Mouse (Mus musculus): ENCODE measurements around the gene Chd5. TPM values are rescaled to one million over a fixed set of nuclear protein-coding genes. Genes with fewer than 3 reads are reported as not detected.

Chd5 gene
- total RNA-seq (2014; fragmentation: Nextera tagmentation) (0.10 TPM in 1 of 2 replicates, not detected in the other), total RNA-seq (2017) (0.04 TPM in 1 of 2 replicates, not detected in the other)

GRCm38 (mm10) chr4:152338419-152339292 lies at the start of gene Chd5:
Chd5 (plus strand) TSS chr4:152338651.
- no peak for ATAC-seq (replicated peaks; ENCODE audit: low FRiP score, low TSS enrichment, poor library complexity, severe bottlenecking)

DNA sequence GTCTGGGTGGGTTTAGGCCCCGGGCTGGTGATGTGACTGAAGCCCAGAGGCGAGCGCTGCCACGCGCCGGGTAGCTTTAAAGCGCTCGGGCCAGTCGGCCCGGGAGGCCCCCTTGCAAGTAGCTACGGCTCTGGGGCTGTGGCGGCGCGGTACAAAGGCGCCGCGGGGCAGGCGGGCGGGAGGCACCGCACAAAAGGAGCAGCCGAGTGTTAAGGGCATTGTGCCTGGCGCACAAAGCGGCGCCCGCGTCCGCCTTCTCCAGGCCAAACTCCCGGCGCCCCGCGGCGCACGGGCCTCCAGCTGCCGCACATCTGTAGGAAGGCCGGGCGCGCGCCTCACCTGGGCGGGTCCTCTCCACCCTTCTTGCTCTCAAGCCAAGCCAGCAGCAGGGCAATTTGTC lies 48.1 kb upstream of the Chd5 start:
- no peak for ATAC-seq (replicated peaks; ENCODE audit: low FRiP score, low TSS enrichment, poor library complexity, severe bottlenecking)

DNA sequence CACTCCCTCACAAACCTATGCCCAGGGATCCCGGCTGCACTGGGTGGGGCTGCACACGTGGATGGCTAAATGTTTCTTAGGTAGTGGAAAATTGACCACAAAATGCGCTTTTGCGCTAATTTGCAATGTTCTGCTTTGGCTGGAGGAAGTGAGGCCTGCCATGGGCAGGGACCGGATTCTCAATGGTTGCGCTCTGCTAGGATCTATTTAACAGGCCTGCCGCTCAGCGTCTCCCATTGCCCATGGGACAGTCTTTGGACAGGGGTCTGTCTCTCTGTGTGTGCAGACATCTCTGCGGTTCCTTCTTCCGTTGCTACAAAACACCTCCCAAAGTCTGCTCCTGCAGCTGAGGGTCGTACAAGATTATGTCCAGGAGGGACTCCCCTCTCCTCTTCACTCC lies 47.5 kb upstream of the Chd5 start:
- ATAC-seq (replicated peaks; ENCODE audit: low FRiP score, low TSS enrichment, poor library complexity, severe bottlenecking) = no peak

- ATAC-seq (replicated peaks; ENCODE audit: low FRiP score, low TSS enrichment, poor library complexity, severe bottlenecking) = no peak
These were observed 46.9 kb upstream of the Chd5 start, which contains the start of gene Hes3 for GRCm38 (mm10) chr4:152291562-152291961. Hes3 (minus strand) TSS chr4:152291662.

DNA sequence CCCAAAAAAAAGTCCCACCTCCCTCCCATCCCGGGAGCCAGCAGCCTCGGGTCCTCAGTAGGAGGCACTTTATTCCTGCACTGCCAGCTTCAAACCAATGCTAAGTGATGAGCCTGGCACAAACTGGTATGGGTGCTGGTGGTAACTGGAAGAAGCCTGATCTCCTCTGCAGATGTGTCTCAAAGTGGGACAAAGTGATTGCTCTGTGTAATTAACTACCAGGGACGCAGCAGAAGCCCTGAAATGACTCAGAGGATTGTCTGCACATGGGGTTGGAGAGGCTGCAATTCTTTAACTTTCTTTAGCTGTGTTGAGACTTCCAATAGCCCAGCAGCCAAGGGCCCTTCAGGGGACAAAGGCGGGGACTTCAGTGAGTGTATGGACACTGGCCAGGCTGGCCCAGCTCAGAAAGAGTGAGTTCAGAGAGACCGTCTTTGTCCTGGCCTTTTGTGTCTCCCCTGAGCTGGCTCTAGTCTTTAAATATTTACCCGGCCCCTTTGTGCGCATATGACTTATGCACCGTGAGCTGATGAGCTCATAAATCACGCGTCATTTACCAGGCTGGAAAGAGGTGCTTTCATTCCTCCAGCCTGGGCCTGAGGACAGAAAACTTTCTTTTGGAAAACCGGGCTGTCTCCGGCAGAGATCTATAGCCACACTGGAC lies 46.2 kb upstream of the Chd5 start:
- no peak for ATAC-seq (replicated peaks; ENCODE audit: low FRiP score, low TSS enrichment, poor library complexity, severe bottlenecking)

DNA sequence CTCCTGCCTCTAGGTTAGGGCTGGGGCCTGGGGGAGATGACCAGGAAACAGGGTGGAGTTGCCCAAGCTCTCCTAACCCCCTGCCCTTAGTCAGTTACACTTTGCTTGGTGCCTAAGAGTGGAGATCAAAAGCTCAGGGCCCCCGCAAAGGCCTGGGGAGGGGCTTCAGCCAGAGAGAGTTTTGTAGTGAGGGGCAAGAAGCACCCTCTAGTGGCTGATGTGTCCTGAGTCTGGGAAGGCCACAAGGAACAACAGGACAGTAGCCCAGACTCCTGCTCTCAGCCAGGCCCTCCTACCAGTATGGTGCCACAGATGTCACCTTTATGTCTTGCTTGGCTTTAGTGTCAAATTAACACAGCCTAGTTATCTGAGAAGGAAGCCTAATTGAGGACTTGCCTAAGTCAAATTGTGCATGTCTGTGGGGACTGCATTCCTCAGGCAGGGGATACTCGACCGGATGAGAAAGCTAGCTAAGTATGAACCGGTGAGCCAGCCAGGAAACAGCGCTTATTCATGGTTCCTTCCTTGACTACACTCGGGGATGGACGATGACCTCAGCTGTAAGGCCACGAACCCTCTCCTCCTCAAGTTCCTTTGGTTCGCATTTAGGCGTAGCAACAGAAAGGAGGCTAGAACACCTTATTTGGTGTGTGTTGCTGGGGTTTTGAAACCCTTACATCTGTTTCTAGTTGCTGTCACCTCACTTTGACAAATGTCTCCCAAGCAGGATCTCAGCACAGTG lies 44.1 kb upstream of the Chd5 start:
- ATAC-seq (replicated peaks; ENCODE audit: low FRiP score, low TSS enrichment, poor library complexity, severe bottlenecking) = no peak

GRCm38 (mm10) chr4:152295916-152296315 lies 42.5 kb upstream of the Chd5 start:
- ATAC-seq (replicated peaks; ENCODE audit: low FRiP score, low TSS enrichment, poor library complexity, severe bottlenecking) = peak; percentile 60

DNA sequence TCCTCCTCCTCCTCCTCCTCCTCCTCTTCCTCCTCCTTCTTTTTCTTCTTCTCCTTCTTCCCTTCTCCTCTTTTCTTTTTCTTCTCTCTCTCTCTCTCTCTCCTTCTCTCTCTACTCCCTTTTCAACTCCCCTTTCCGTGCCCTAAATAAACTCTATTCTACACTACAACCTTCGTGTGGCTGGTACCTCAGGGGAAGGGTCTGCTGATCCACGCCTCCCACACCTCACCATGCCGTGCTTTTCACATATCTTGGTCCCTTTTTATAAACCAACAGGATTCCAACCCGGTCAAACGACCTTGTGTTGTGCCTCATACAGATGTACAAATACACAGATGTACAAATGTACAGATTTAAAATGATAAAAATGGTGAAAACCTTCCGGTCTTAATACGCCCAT lies 42.1 kb upstream of the Chd5 start:
- ATAC-seq (replicated peaks; ENCODE audit: low FRiP score, low TSS enrichment, poor library complexity, severe bottlenecking) = no peak

GRCm38 (mm10) chr4:152296874-152297861 lies 41.3 kb upstream of the Chd5 start, which contains the start of gene Icmt:
Icmt (plus strand) TSS chr4:152297227.
- ATAC-seq (replicated peaks; ENCODE audit: low FRiP score, low TSS enrichment, poor library complexity, severe bottlenecking) = peak; percentile 81

- no peak for ATAC-seq (replicated peaks; ENCODE audit: low FRiP score, low TSS enrichment, poor library complexity, severe bottlenecking)
These were observed 39.6 kb upstream of the Chd5 start for GRCm38 (mm10) chr4:152298836-152299235.

DNA sequence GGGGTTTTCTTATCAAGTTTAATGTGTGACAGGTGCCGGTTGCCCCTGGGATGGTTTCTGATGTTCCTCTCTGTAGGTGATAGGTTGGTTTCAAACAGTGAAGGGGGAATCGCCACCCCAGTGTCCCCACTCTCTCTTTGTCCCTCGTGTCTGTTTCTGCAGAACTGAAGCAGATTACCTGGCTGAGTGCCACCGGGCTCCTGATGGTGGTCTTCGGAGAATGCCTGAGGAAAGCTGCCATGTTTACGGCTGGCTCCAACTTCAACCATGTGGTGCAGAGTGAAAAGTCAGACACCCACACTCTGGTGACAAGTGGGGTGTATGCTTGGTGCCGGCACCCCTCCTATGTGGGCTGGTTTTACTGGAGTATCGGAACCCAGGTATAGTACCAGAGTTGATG lies 38.1 kb upstream of the Chd5 start:
- ATAC-seq (replicated peaks; ENCODE audit: low FRiP score, low TSS enrichment, poor library complexity, severe bottlenecking) = no peak

DNA sequence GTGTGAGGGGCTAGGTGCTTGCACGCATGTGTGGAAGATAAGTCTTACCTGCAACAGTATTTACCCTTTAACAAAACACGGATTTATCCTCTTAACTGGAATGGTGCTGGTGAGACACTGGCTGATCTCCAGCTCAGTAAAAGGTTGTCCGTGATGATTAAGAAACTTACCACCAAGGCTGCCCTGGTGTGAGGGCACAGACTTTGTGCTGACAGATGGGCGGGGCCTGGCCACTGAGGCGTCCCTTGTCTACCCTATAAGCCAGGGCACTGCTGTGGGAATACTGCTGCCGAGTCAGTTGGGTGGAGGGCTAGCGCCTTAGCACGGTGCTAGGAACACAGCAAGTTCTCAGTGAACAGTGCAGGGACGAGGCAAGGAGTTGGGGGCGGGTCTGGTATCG lies 36.4 kb upstream of the Chd5 start:
- ATAC-seq (replicated peaks; ENCODE audit: low FRiP score, low TSS enrichment, poor library complexity, severe bottlenecking) = no peak

DNA sequence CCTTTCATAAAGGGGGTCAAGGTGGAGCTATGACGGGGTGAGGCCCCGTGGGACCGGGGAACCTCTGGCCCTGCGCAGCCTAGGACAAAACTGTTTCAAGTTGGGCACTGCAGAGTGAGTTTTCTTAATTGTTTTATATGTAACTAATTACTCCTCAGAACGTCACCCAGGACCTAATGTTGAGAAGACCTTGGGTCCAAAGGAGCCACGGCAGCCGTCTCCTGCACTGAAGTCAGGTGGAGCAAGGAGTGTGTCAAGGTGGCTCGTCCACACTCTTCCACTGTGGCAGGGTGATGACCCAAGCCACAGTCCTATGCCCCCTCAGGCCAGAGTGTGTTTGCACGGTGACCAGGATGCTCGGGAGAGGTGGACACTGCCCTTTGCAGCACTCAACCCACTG lies 35.3 kb upstream of the Chd5 start:
- no peak for ATAC-seq (replicated peaks; ENCODE audit: low FRiP score, low TSS enrichment, poor library complexity, severe bottlenecking)

GRCm38 (mm10) chr4:152304685-152305084 lies 33.8 kb upstream of the Chd5 start:
- ATAC-seq (replicated peaks; ENCODE audit: low FRiP score, low TSS enrichment, poor library complexity, severe bottlenecking) = no peak

DNA sequence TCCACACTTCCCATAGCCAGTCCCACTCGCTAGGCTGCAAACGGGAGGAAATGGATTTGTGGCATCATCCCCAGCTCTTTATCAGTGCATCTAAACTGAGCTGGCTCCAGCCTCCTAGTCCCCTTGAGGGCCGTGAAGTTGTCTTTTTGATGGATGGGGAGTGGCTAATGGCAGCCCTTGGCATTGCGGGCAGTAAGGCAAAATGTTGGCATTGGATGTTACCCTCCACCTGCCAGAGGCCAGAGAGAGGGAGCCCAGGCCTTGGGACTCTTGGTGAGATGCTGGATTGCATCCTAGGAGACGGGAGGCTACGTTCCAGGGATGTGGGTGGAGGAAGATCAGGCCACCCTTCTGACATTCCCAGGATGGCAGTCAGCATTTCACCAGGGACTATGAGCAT lies 32.5 kb upstream of the Chd5 start:
- ATAC-seq (replicated peaks; ENCODE audit: low FRiP score, low TSS enrichment, poor library complexity, severe bottlenecking) = no peak

- ATAC-seq (replicated peaks; ENCODE audit: low FRiP score, low TSS enrichment, poor library complexity, severe bottlenecking) = no peak
These were observed 30.9 kb upstream of the Chd5 start for GRCm38 (mm10) chr4:152307542-152307941.

DNA sequence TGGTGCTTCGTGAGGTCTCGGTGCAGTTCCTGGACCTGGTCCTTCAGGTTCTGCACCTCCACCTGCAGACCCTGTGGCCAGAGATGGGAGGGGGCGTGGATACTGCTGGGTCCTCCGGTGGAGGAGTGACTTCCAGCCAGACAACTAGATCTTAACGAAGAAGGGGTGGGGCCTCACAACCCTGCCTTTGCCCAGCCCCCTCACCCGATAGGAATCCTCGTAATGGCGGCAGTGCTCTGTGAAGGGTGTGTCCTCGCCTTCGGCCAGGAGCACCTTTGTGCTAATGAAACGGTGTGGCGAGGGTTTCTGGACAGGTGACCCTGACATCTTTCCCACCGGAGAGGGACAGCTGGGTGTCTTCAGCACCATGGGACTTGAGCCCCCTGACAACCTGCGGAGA lies 26.3 kb upstream of the Chd5 start:
- ATAC-seq (replicated peaks; ENCODE audit: low FRiP score, low TSS enrichment, poor library complexity, severe bottlenecking) = 0 out of 2 replicates have a peak, but pooled peaks have one; percentile 16

DNA sequence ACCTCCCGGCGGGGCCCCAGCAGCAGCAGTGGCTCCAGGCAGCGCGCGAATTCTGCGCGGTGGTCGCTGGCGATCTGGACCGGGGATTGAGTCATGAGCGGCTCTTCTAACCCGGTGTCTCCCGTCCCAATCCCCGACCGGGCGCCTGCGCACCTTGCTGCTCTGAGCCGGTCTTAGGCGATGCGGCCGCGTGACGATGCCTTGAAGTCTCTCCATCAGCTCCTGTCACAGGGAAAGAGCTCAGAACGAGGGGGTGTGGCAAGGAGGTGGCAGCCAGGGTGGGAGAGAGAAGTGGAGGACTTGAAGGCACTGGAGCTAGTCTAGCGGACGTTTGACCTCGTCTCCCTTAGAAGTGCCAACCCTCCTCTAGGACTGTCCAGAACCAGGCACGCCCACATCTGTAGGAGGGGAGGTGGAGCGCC lies 25.2 kb upstream of the Chd5 start:
- ATAC-seq (replicated peaks; ENCODE audit: low FRiP score, low TSS enrichment, poor library complexity, severe bottlenecking) = peak; percentile 38

- ATAC-seq (replicated peaks; ENCODE audit: low FRiP score, low TSS enrichment, poor library complexity, severe bottlenecking) = no peak
These were observed 24.5 kb upstream of the Chd5 start for GRCm38 (mm10) chr4:152313934-152314333.

Measured in megakaryocyte-erythroid progenitor cell, adult 5-6 weeks (primary cell).